Mouse (Mus musculus) heart, postnatal 0 days (tissue): Measurements from ENCODE around the gene Gm11758. TPM values are rescaled to one million over a fixed set of nuclear protein-coding genes. Genes with fewer than 3 reads are reported as not detected.
"Not testable (repeated sequence)": the region's sequence is repeated elsewhere in the genome, so short reads cannot be mapped to it uniquely, and the experiment has no call there.

ENCODE experiments used
- ATAC-seq: fragments of 200-750 bp; cut with Nextera tagmentation; 2 replicates; pipeline ENCODE4 v1.8.0; 2017; ENCODE audit warnings: low read depth, moderate number of reproducible peaks, moderate library complexity; ENCODE audit not compliant: insufficient read depth
- DNase-seq: peaks from one replicate; pipeline ENCODE4 v3.0.0-alpha.2; 2016; ENCODE audit warnings: low spot score
- H3K27ac ChIP-seq: fragments of 300-500 bp; sonication (generic); 2 replicates; pipeline ENCODE4 v1.5.1; 2014; ENCODE audit warnings: low read depth, mild to moderate bottlenecking
- H3K27me3 ChIP-seq: fragments of 300-500 bp; sonication (generic); 2 replicates; pipeline ENCODE4 v1.6.1; 2014; ENCODE audit warnings: low read length, mixed read lengths; ENCODE audit not compliant: control insufficient read depth, insufficient read depth
- H3K36me3 ChIP-seq: fragments of 300-500 bp; sonication (generic); replicated peaks from 2 replicates; pipeline ENCODE4 v1.6.1; 2014; ENCODE audit warnings: low read length, mixed read lengths; ENCODE audit not compliant: control insufficient read depth, insufficient read depth
- H3K4me1 ChIP-seq: fragments of 300-500 bp; sonication (generic); 2 replicates; pipeline ENCODE4 v1.6.1; 2014; ENCODE audit warnings: antibody characterized with exemption; ENCODE audit not compliant: control insufficient read depth, insufficient read depth
- H3K4me2 ChIP-seq: fragments of 300-500 bp; sonication (generic); 2 replicates; pipeline ENCODE4 v1.6.1; 2014; ENCODE audit warnings: low read depth, mild to moderate bottlenecking, low read length, moderate library complexity
- H3K4me3 ChIP-seq: fragments of 300-500 bp; sonication (generic); 2 replicates; pipeline ENCODE4 v1.5.1; 2014; ENCODE audit warnings: low read depth, low read length
- H3K9ac ChIP-seq: fragments of 300-500 bp; sonication (generic); replicated peaks from 2 replicates; pipeline ENCODE4 v1.6.1; 2014; ENCODE audit warnings: low read depth, low read length, mixed read lengths
- H3K9me3 ChIP-seq: fragments of 300-500 bp; sonication (generic); replicated peaks from 2 replicates; pipeline ENCODE4 v1.6.1; 2016; ENCODE audit warnings: low read length; ENCODE audit not compliant: control insufficient read depth
- CTCF ChIP-seq: IDR thresholded peaks from 2 replicates; pipeline ENCODE4 v1.5.1; 2016; ENCODE audit warnings: antibody characterized with exemption, control low read depth, low read depth
- EP300 ChIP-seq: IDR thresholded peaks from 2 replicates; pipeline ENCODE4 v1.6.1; 2016; ENCODE audit warnings: antibody characterized with exemption, low read depth
- WGBS: fragments of 180-500 bp; shearing (Covaris S2); extraction: QIAGEN DNeasy Blood & Tissue Kit; methylation state at CpG from one replicate; pipeline ENCODE4 v1.1.7; 2014; 5-methylcytosine and 5-hydroxymethylcytosine counted together
- polyA plus RNA-seq: library from polyadenylated mRNA; unstranded; fragments of >200 nt; fragmentation: Nextera tagmentation; extraction: Ambion mirVana; gene quantifications from 2 replicates; pipeline ENCODE4 v1.2.1, GENCODE M21; 2015
- total RNA-seq: library from RNA; depleted of rRNA; stranded (reverse); fragments of >200 nt; gene quantifications from 2 replicates; pipeline ENCODE4 v1.2.3, GENCODE M21; 2014; ENCODE audit warnings: low replicate concordance; rRNA removed

Gm11758 gene
- total RNA-seq (not detected in 2 replicates), polyA plus RNA-seq (not detected in 2 replicates)

GRCm38 (mm10) chr4:73876166-73876565 lies at the start of gene Gm11758:
TSS of gene Gm11758 (minus strand) at chr4:73876266.
- no CpG with 5 or more reads among the region's 4 CpGs for WGBS
- not testable (repeated sequence) for H3K4me2 ChIP-seq, H3K4me3 ChIP-seq, DNase-seq, H3K9ac ChIP-seq, H3K4me1 ChIP-seq, H3K9me3 ChIP-seq, H3K27me3 ChIP-seq, ATAC-seq, H3K27ac ChIP-seq, H3K36me3 ChIP-seq

- not testable (repeated sequence) for ATAC-seq
- WGBS: 76% methylated on average over 6 of the region's 6 CpGs
Observed at GRCm38 (mm10) chr4:73920660-73921059, 44.6 kb upstream of the Gm11758 start, which contains the start of gene Gm11756. TSS of gene Gm11756 (minus strand) at chr4:73920760.

GRCm38 (mm10) chr4:73905853-73906252 lies 29.8 kb upstream of the Gm11758 start, which contains the start of gene Gm13871:
TSS of gene Gm13871 (minus strand) at chr4:73905953.
- H3K36me3 ChIP-seq, H3K4me2 ChIP-seq, H3K4me1 ChIP-seq, H3K4me3 ChIP-seq, ATAC-seq, H3K27me3 ChIP-seq, H3K9me3 ChIP-seq, DNase-seq, H3K9ac ChIP-seq, H3K27ac ChIP-seq: not testable (repeated sequence)
- no CpG with 5 or more reads among the region's 4 CpGs for WGBS

More at GRCm38 (mm10) chr4:73920660-73921059, 44.6 kb upstream of the Gm11758 start, which contains the start of gene Gm11756:
- H3K4me1 ChIP-seq, H3K4me2 ChIP-seq, H3K27ac ChIP-seq, H3K27me3 ChIP-seq, H3K9ac ChIP-seq, DNase-seq, H3K4me3 ChIP-seq, H3K36me3 ChIP-seq, H3K9me3 ChIP-seq: not testable (repeated sequence)

GRCm38 (mm10) chr4:73891012-73891411 lies 14.9 kb upstream of the Gm11758 start, which contains the start of gene Gm11757:
TSS of gene Gm11757 (minus strand) at chr4:73891112.
- not testable (repeated sequence) for ATAC-seq, H3K4me3 ChIP-seq
- WGBS: no CpG with 5 or more reads among the region's 4 CpGs

GRCm38 (mm10) chr4:73826587-73826986 lies 49.5 kb downstream of the Gm11758 start:
- ATAC-seq: no peak

More at GRCm38 (mm10) chr4:73891012-73891411, 14.9 kb upstream of the Gm11758 start, which contains the start of gene Gm11757:
- not testable (repeated sequence) for H3K9me3 ChIP-seq, H3K27me3 ChIP-seq, H3K9ac ChIP-seq, H3K4me1 ChIP-seq, H3K4me2 ChIP-seq, H3K27ac ChIP-seq, DNase-seq, H3K36me3 ChIP-seq

More at GRCm38 (mm10) chr4:73826587-73826986, 49.5 kb downstream of the Gm11758 start:
- no peaks in the 10 kb centered on the region for H3K9me3 ChIP-seq
- WGBS: 72% methylated on average over 3 of the region's 3 CpGs
- H3K27ac ChIP-seq: no peak overlapping the region
- no peak overlapping the region for H3K9ac ChIP-seq
- no peak overlapping the region for H3K4me2 ChIP-seq
- no peaks in the 10 kb centered on the region for H3K36me3 ChIP-seq
- H3K27me3 ChIP-seq: no peaks in the 10 kb centered on the region
- TF ChIP-seq CTCF (no peak), EP300 (no peak)
- no peak for DNase-seq
- H3K4me3 ChIP-seq: no peak overlapping the region
- H3K4me1 ChIP-seq: no peaks in the 10 kb centered on the region

Other genes with a start within 250 kb of the Gm11758 start
- gene Gm11236, start 238.1 kb downstream of the Gm11758 start, total RNA-seq: not detected in 2 replicates
- gene Gm11236, start 238.1 kb downstream of the Gm11758 start, polyA plus RNA-seq: not detected in 2 replicates
- gene Gm11239, start 207.9 kb downstream of the Gm11758 start, total RNA-seq: not detected in 2 replicates
- not detected in 2 replicates for gene Gm11239, start 207.9 kb downstream of the Gm11758 start, polyA plus RNA-seq
- not detected in 2 replicates for gene Gm428, start 192.8 kb downstream of the Gm11758 start, total RNA-seq
- gene Gm428, start 192.8 kb downstream of the Gm11758 start, polyA plus RNA-seq: not detected in 2 replicates
- gene Rasef, start 85.3 kb downstream of the Gm11758 start, total RNA-seq: 0.19 and 2.1 TPM in 2 replicates
- gene Rasef, start 85.3 kb downstream of the Gm11758 start, polyA plus RNA-seq: 0.14 and 0.22 TPM in 2 replicates
- gene Gm11757, start 14.8 kb upstream of the Gm11758 start, total RNA-seq: not detected in 2 replicates
- not detected in 2 replicates for gene Gm11757, start 14.8 kb upstream of the Gm11758 start, polyA plus RNA-seq
- not detected in 2 replicates for gene Gm13871, start 29.7 kb upstream of the Gm11758 start, total RNA-seq
- not detected in 2 replicates for gene Gm13871, start 29.7 kb upstream of the Gm11758 start, polyA plus RNA-seq
- gene Gm11756, start 44.5 kb upstream of the Gm11758 start, total RNA-seq: not detected in 2 replicates
- 0.18 TPM in 1 of 2 replicates, not detected in the other for gene Gm11756, start 44.5 kb upstream of the Gm11758 start, polyA plus RNA-seq
- gene 2310002L09Rik, start 74.6 kb upstream of the Gm11758 start, total RNA-seq: 3.3 and 5.0 TPM in 2 replicates
- gene 2310002L09Rik, start 74.6 kb upstream of the Gm11758 start, polyA plus RNA-seq: 2.7 TPM in 2 replicates
- 0.04 TPM in 1 of 2 replicates, not detected in the other for gene Frmd3, start 137.2 kb upstream of the Gm11758 start, total RNA-seq
- gene Frmd3, start 137.2 kb upstream of the Gm11758 start, polyA plus RNA-seq: 0.12 and 0.16 TPM in 2 replicates